Mouse (Mus musculus) lung, embryonic 16.5 days (tissue): ENCODE measurements at regions not wholly inside any gene's neighbourhood (a gene's known extent, or its start where the extent isn't known, plus 50 kb on each side); places are given as distances from the start of the nearest gene placed in this dataset.

Experiments used
- ATAC-seq: fragments of 200-750 bp; cut with Nextera tagmentation; 2 replicates; pipeline ENCODE4 v1.8.0; 2017; ENCODE audit warnings: low read depth, mild to moderate bottlenecking, moderate library complexity
- H3K27ac ChIP-seq: fragments of 300-500 bp; sonication (generic); 2 replicates; pipeline ENCODE4 v1.5.1; 2014; ENCODE audit warnings: mild to moderate bottlenecking, control low read depth, low read length
- H3K27me3 ChIP-seq: fragments of 300-500 bp; sonication (generic); 2 replicates; pipeline ENCODE4 v1.6.1; 2014; ENCODE audit warnings: low read depth, low read length, mixed read lengths; ENCODE audit not compliant: control insufficient read depth, insufficient read depth
- H3K36me3 ChIP-seq: fragments of 300-500 bp; sonication (generic); 2 replicates; pipeline ENCODE4 v1.6.1; 2014; ENCODE audit warnings: low read length; ENCODE audit not compliant: control insufficient read depth, insufficient read depth
- H3K4me1 ChIP-seq: fragments of 300-500 bp; sonication (generic); replicated peaks from 2 replicates; pipeline ENCODE4 v1.6.1; 2014; ENCODE audit warnings: low read length, mixed read lengths; ENCODE audit not compliant: control insufficient read depth, insufficient read depth
- H3K4me2 ChIP-seq: fragments of 300-500 bp; sonication (generic); 2 replicates; pipeline ENCODE4 v1.6.1; 2014; ENCODE audit warnings: low read depth, low read length, control low read depth
- H3K4me3 ChIP-seq: fragments of 300-500 bp; sonication (generic); 2 replicates; pipeline ENCODE4 v1.5.1; 2014; ENCODE audit warnings: mild to moderate bottlenecking, low read length, control low read depth
- H3K9ac ChIP-seq: fragments of 300-500 bp; sonication (generic); 2 replicates; pipeline ENCODE4 v1.6.1; 2014; ENCODE audit warnings: low read length, control low read depth
- H3K9me3 ChIP-seq: fragments of 300-500 bp; sonication (generic); 2 replicates; pipeline ENCODE4 v1.6.1; 2016; ENCODE audit warnings: low read length; ENCODE audit not compliant: control insufficient read depth
- WGBS: fragments of 180-500 bp; shearing (Covaris S2); extraction: QIAGEN DNeasy Blood & Tissue Kit; methylation state at CpG from one replicate; pipeline ENCODE4 v1.1.7; 2014; 5-methylcytosine and 5-hydroxymethylcytosine counted together

GRCm38 (mm10) chr1:149760440-149760839 lies 200.7 kb downstream of the Pla2g4a start:
- ATAC-seq = no peak
- Histone ChIP-seq H3K4me2 (no peak overlapping the region), H3K27ac (no peak overlapping the region), H3K36me3 (no peaks in the 10 kb centered on the region), H3K9ac (no peak overlapping the region), H3K27me3 (no peaks in the 10 kb centered on the region), H3K4me1 (no peaks in the 10 kb centered on the region), H3K4me3 (no peak overlapping the region), H3K9me3 (no peaks in the 10 kb centered on the region)
- WGBS = 43% methylated on average over 2 of the region's 2 CpGs

GRCm38 (mm10) chr1:149758783-149759132 lies 202.3 kb downstream of the Pla2g4a start:
- Histone ChIP-seq H3K9ac (no peak overlapping the region), H3K27ac (no peak overlapping the region), H3K4me3 (no peak overlapping the region), H3K4me2 (no peak overlapping the region), H3K36me3 (no peaks in the 10 kb centered on the region), H3K4me1 (no peaks in the 10 kb centered on the region), H3K9me3 (no peaks in the 10 kb centered on the region), H3K27me3 (no peaks in the 10 kb centered on the region)
- WGBS = 75% methylated on average over 2 of the region's 2 CpGs
- no peak for ATAC-seq

- H3K27ac ChIP-seq = no peak overlapping the region
- H3K4me2 ChIP-seq = no peak overlapping the region
- no peaks in the 10 kb centered on the region for H3K27me3 ChIP-seq
- H3K4me3 ChIP-seq = no peak overlapping the region
- H3K9me3 ChIP-seq = no peaks in the 10 kb centered on the region
- H3K4me1 ChIP-seq = no peaks in the 10 kb centered on the region
- 50% methylated on average over 1 of the region's 1 CpGs for WGBS
- H3K9ac ChIP-seq = no peak overlapping the region
- no peaks in the 10 kb centered on the region for H3K36me3 ChIP-seq
- no peak for ATAC-seq
Measured at GRCm38 (mm10) chr1:149758092-149758782, 202.9 kb downstream of the Pla2g4a start.

DNA sequence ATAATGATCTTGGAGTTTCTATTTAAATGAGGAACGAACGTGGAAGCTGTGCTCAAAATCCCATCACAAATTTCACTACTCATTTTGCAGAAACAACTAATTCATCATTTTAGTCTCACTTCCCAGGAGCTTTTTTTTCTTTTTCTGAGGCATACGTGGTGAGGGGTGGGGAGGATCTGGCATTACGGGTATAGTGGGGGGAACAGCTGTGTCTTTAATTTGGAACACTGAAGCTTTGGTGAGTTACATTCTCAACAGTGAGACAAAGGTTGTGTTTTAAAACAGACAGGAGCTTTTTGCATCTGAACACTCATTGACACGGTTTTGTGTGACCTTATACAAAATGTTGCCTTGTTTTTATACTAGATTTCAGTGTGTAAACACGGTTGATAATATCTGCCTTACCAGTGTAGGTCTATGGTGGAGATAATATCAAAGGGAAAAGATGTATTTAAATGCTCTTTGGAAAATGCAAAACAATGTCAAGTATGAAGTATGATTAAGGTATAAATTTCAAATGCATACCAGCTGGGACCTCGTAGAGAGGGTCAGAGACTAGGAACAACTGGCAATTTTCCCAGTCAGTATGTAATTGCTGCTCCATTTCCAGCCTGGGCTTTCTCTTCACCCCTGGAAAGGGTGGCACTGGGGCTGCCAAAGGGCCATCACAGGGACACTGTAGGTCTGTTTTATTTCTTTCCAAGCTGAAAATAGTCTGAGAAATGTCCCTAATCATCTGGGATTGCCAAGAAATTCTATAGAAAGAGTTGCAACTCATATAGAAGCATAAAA lies 207.6 kb downstream of the Pla2g4a start:
- H3K36me3 ChIP-seq = no peaks in the 10 kb centered on the region
- no peaks in the 10 kb centered on the region for H3K9me3 ChIP-seq
- WGBS = 48% methylated on average over 7 of the region's 7 CpGs
- no peak for ATAC-seq
- H3K27me3 ChIP-seq = no peaks in the 10 kb centered on the region
- no peak overlapping the region for H3K9ac ChIP-seq
- no peak overlapping the region for H3K27ac ChIP-seq
- no peak overlapping the region for H3K4me2 ChIP-seq
- no peaks in the 10 kb centered on the region for H3K4me1 ChIP-seq
- no peak overlapping the region for H3K4me3 ChIP-seq

DNA sequence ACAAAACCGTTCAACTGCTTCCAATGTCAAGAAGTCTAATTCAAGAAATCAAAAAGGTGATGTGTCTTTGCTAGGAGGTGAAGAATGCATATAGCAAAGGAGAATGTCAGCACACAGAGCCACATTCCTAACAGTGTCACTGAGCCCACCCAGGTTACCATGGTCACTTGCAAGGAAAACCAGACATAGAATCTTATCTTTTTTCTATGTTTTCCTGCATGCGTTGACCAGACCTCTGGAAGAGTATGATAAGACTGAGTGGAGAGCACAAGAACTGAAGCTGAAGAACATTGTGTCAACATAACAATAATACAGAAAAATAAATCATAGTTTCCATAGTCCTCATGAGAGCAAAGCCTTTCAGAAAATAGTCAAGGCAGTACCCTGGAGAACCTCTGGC lies 211.7 kb downstream of the Pla2g4a start:
- no peak overlapping the region for H3K9ac ChIP-seq
- H3K36me3 ChIP-seq = no peaks in the 10 kb centered on the region
- H3K9me3 ChIP-seq = no peaks in the 10 kb centered on the region
- H3K4me2 ChIP-seq = no peak overlapping the region
- 62% methylated on average over 2 of the region's 2 CpGs for WGBS
- H3K4me1 ChIP-seq = no peaks in the 10 kb centered on the region
- H3K4me3 ChIP-seq = no peak overlapping the region
- no peak for ATAC-seq
- H3K27ac ChIP-seq = no peak overlapping the region
- no peaks in the 10 kb centered on the region for H3K27me3 ChIP-seq

GRCm38 (mm10) chr1:149738959-149739358 lies 222.1 kb downstream of the Pla2g4a start:
- Histone ChIP-seq H3K4me1 (no peaks in the 10 kb centered on the region), H3K27me3 (no peaks in the 10 kb centered on the region), H3K4me2 (no peak overlapping the region), H3K9ac (no peak overlapping the region), H3K4me3 (no peak overlapping the region), H3K27ac (no peak overlapping the region), H3K9me3 (no peaks in the 10 kb centered on the region), H3K36me3 (no peaks in the 10 kb centered on the region)
- no peak for ATAC-seq
- 69% methylated on average over 3 of the region's 3 CpGs for WGBS

DNA sequence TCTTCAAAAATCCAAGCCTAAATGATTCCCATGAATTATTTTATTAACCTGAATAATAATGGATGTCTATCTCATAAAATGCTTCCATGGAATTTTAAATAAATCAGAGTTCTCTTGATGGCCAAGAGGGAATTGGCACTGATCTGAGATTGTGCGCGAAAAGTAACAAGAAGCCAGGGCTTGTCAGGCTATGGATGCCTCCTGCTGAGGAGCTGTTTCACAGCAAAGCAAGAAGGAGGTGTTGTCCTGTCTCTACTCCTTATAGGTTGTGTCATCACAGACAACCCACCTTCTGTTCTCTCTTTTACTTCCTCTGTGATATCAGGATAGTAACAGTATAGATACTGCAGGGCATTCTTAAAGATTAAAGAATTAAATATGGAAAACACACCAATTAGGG lies 226.8 kb downstream of the Pla2g4a start:
- H3K27ac ChIP-seq = no peak overlapping the region
- H3K9me3 ChIP-seq = no peaks in the 10 kb centered on the region
- H3K4me3 ChIP-seq = no peak overlapping the region
- H3K4me1 ChIP-seq = no peaks in the 10 kb centered on the region
- H3K4me2 ChIP-seq = no peak overlapping the region
- H3K36me3 ChIP-seq = no peaks in the 10 kb centered on the region
- no peaks in the 10 kb centered on the region for H3K27me3 ChIP-seq
- no peak overlapping the region for H3K9ac ChIP-seq
- no peak for ATAC-seq
- 93% methylated on average over 2 of the region's 2 CpGs for WGBS

DNA sequence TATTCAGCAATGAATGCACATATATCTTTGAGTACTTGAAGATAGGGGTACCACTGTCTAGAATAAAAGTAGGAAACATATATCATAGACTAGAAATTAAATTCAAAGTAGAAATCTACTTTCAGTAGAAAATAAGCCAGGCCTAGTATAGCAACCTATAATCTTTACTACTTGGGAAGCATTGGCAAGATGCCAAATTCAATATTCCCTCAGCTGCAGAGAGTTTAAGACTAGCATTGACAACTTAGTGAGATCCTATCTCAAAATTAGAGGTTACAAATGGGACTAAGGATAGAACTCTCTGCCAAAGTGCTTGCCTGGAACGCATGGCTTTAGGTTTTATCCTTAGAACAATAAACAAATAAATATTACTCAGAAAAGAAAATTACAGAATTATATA lies 245.9 kb downstream of the Pla2g4a start:
- Histone ChIP-seq H3K4me2 (no peak overlapping the region), H3K36me3 (no peaks in the 10 kb centered on the region), H3K9me3 (no peaks in the 10 kb centered on the region), H3K4me1 (no peaks in the 10 kb centered on the region), H3K27me3 (no peaks in the 10 kb centered on the region), H3K4me3 (no peak overlapping the region), H3K27ac (no peak overlapping the region), H3K9ac (no peak overlapping the region)
- ATAC-seq = no peak
- 39% methylated on average over 1 of the region's 1 CpGs for WGBS

DNA sequence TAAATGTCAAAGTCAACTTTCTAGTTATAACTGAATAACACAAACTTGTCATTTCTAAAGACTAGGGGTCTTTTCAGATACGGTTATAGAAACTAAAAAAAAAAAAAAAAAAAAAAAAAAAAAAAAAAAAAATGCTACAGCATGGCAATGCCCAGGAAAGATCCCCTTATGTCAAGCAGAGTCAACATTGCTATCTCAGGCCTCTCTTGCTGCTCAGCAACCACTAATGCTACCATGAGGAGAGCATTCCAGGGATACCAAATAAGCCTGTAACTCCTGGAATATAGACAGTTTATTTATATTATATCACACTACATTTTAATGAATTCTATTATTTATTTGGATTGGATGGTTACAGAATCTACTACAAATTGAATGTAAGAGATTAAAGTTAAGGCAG lies 248.8 kb downstream of the Pla2g4a start:
- Histone ChIP-seq H3K9me3 (no peaks in the 10 kb centered on the region), H3K27ac (no peak overlapping the region), H3K4me2 (no peak overlapping the region), H3K4me1 (no peaks in the 10 kb centered on the region), H3K36me3 (no peaks in the 10 kb centered on the region), H3K27me3 (no peaks in the 10 kb centered on the region), H3K9ac (no peak overlapping the region), H3K4me3 (no peak overlapping the region)
- WGBS = 37% methylated on average over 1 of the region's 1 CpGs
- ATAC-seq = peak; percentile 64; the same call in 1 of the 2 replicates
